Mouse (Mus musculus): ENCODE measurements around the gene Gmppa. TPM values are rescaled to one million over a fixed set of nuclear protein-coding genes. Genes with fewer than 3 reads are reported as not detected.
A peak's percentile ranks its signal among the peaks of the same experiment; 100 is the strongest.

Gmppa gene
- polyA plus RNA-seq, 1 experiment = 98.2 TPM

GRCm38 (mm10) chr1:75478916-75479634 lies 43.3 kb downstream of the Gmppa start, which contains the start of the genes Chpf and Tmem198:
TSS of gene Chpf (minus strand) at chr1:75479307.
TSS of gene Tmem198 (plus strand) at chr1:75479532.
- peak within 1 kb of the TSS; percentile 26 for H3K27ac ChIP-seq (ENCODE audit: control insufficient read depth, insufficient read depth, low read depth, low read length)
- TF ChIP-seq POLR2A (IDR thresholded peaks at IDR 0.05; ENCODE audit: control insufficient read depth, low read depth, low read length) (no peak), CTCF (IDR thresholded peaks at IDR 0.05; ENCODE audit: control insufficient read depth, insufficient read depth, insufficient replicate concordance, low read depth, low read length) (no peak)
- no peaks in the 10 kb centered on the region for H3K27me3 ChIP-seq (ENCODE audit: control insufficient read depth, insufficient read depth, low read length)
- no peaks in the 10 kb centered on the region for H3K36me3 ChIP-seq (ENCODE audit: control insufficient read depth, insufficient read depth, low read length)
- H3K4me3 ChIP-seq (ENCODE audit: control insufficient read depth, low read depth, low read length) = peak within 1 kb of the TSS; percentile 79
- peaks cover 23% of the 10 kb centered on the region for H3K4me1 ChIP-seq (ENCODE audit: control insufficient read depth, insufficient read depth, low read length)

DNA sequence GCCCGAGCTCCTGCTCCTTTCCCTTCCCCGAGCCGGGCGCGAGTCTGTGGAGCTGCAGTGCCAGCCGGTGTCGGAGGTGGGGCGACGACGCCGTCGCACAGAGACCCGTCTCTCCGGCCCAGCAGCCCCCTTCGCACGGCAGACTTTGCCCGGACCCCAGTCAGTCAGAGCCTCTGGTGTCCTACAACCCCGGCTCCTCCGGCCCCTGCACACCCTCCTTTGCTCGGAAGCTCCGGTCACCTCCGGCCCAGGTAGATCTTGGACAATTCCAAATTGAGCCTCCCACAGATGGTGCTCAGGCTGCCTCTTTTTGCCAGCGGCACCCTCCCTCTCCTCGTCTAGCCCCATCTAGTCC lies 43.9 kb downstream of the Gmppa start:
- H3K27ac ChIP-seq (ENCODE audit: control insufficient read depth, insufficient read depth, low read depth, low read length) = no peak overlapping the region
- H3K36me3 ChIP-seq (ENCODE audit: control insufficient read depth, insufficient read depth, low read length) = no peaks in the 10 kb centered on the region
- H3K27me3 ChIP-seq (ENCODE audit: control insufficient read depth, insufficient read depth, low read length) = no peaks in the 10 kb centered on the region
- peaks cover 23% of the 10 kb centered on the region for H3K4me1 ChIP-seq (ENCODE audit: control insufficient read depth, insufficient read depth, low read length)
- TF ChIP-seq CTCF (IDR thresholded peaks at IDR 0.05; ENCODE audit: control insufficient read depth, insufficient read depth, insufficient replicate concordance, low read depth, low read length) (no peak), POLR2A (IDR thresholded peaks at IDR 0.05; ENCODE audit: control insufficient read depth, low read depth, low read length) (no peak)
- peak overlapping the region; percentile 79 for H3K4me3 ChIP-seq (ENCODE audit: control insufficient read depth, low read depth, low read length)

DNA sequence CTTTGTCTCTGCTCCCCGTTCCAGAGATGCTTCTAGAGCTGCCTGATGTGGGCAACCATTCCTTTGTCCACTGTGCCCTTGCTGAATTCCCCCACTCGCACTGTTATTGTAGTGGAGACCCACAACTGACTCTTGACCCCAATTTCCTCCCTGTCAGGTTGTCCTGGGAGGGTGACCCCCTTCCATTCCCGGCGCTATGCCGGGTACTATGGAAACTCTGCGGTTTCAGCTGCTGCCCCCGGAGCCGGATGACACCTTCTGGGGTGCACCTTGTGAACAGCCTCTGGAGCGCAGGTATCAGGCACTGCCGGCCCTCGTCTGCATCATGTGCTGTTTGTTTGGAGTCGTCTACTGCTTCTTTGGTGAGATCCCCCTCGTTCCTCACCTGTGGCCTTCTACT lies 44.3 kb downstream of the Gmppa start:
- no peaks in the 10 kb centered on the region for H3K36me3 ChIP-seq (ENCODE audit: control insufficient read depth, insufficient read depth, low read length)
- no peak overlapping the region for H3K27ac ChIP-seq (ENCODE audit: control insufficient read depth, insufficient read depth, low read depth, low read length)
- no peaks in the 10 kb centered on the region for H3K27me3 ChIP-seq (ENCODE audit: control insufficient read depth, insufficient read depth, low read length)
- TF ChIP-seq POLR2A (IDR thresholded peaks at IDR 0.05; ENCODE audit: control insufficient read depth, low read depth, low read length) = no peak
- TF ChIP-seq CTCF (IDR thresholded peaks at IDR 0.05; ENCODE audit: control insufficient read depth, insufficient read depth, insufficient replicate concordance, low read depth, low read length) = no peak
- no peak overlapping the region for H3K4me3 ChIP-seq (ENCODE audit: control insufficient read depth, low read depth, low read length)
- H3K4me1 ChIP-seq (ENCODE audit: control insufficient read depth, insufficient read depth, low read length) = peaks cover 23% of the 10 kb centered on the region

- TF ChIP-seq CTCF (IDR thresholded peaks at IDR 0.05; ENCODE audit: control insufficient read depth, insufficient read depth, insufficient replicate concordance, low read depth, low read length) (no peak), POLR2A (IDR thresholded peaks at IDR 0.05; ENCODE audit: control insufficient read depth, low read depth, low read length) (no peak)
- Histone ChIP-seq H3K27ac (ENCODE audit: control insufficient read depth, insufficient read depth, low read depth, low read length) (no peak overlapping the region), H3K36me3 (ENCODE audit: control insufficient read depth, insufficient read depth, low read length) (no peaks in the 10 kb centered on the region), H3K27me3 (ENCODE audit: control insufficient read depth, insufficient read depth, low read length) (no peaks in the 10 kb centered on the region), H3K4me1 (ENCODE audit: control insufficient read depth, insufficient read depth, low read length) (peaks cover 19% of the 10 kb centered on the region), H3K4me3 (ENCODE audit: control insufficient read depth, low read depth, low read length) (no peak overlapping the region)
Observed at GRCm38 (mm10) chr1:75480735-75481134, 45.0 kb downstream of the Gmppa start.

DNA sequence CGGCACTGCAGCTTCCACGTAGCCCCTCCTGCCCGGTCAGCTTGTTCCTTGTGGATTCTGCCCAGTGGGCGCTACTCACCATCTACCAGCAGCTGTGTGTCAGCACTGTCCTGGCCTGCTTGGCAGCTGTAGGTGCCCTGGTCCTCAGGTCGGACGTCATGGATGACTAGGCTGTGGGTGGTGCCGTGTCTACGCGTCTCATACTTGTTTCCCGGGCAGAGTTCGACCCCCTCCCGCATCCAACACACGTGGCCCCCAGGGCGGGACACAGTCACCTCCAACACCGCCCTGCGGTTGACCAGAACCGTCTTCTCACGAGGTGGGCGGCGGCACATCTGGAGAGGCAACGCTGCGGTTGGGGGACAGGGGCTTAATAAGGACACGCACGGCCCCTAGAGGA lies 50.8 kb downstream of the Gmppa start:
- H3K4me1 ChIP-seq (ENCODE audit: control insufficient read depth, insufficient read depth, low read length) = peaks cover 16% of the 10 kb centered on the region
- no peak for TF ChIP-seq CTCF (IDR thresholded peaks at IDR 0.05; ENCODE audit: control insufficient read depth, insufficient read depth, insufficient replicate concordance, low read depth, low read length)
- no peak for TF ChIP-seq POLR2A (IDR thresholded peaks at IDR 0.05; ENCODE audit: control insufficient read depth, low read depth, low read length)
- H3K36me3 ChIP-seq (ENCODE audit: control insufficient read depth, insufficient read depth, low read length) = no peaks in the 10 kb centered on the region
- no peak overlapping the region for H3K4me3 ChIP-seq (ENCODE audit: control insufficient read depth, low read depth, low read length)
- no peak overlapping the region for H3K27ac ChIP-seq (ENCODE audit: control insufficient read depth, insufficient read depth, low read depth, low read length)
- H3K27me3 ChIP-seq (ENCODE audit: control insufficient read depth, insufficient read depth, low read length) = no peaks in the 10 kb centered on the region

GRCm38 (mm10) chr1:75487040-75487404 lies 51.3 kb downstream of the Gmppa start:
- Histone ChIP-seq H3K36me3 (ENCODE audit: control insufficient read depth, insufficient read depth, low read length) (no peaks in the 10 kb centered on the region), H3K27me3 (ENCODE audit: control insufficient read depth, insufficient read depth, low read length) (no peaks in the 10 kb centered on the region), H3K27ac (ENCODE audit: control insufficient read depth, insufficient read depth, low read depth, low read length) (no peak overlapping the region), H3K4me3 (ENCODE audit: control insufficient read depth, low read depth, low read length) (no peak overlapping the region; the same call in 1 of the 2 replicates), H3K4me1 (ENCODE audit: control insufficient read depth, insufficient read depth, low read length) (peaks cover 16% of the 10 kb centered on the region)
- TF ChIP-seq CTCF (IDR thresholded peaks at IDR 0.05; ENCODE audit: control insufficient read depth, insufficient read depth, insufficient replicate concordance, low read depth, low read length) (no peak), POLR2A (IDR thresholded peaks at IDR 0.05; ENCODE audit: control insufficient read depth, low read depth, low read length) (no peak)

GRCm38 (mm10) chr1:75487405-75488161 lies 51.9 kb downstream of the Gmppa start:
- Histone ChIP-seq H3K4me1 (ENCODE audit: control insufficient read depth, insufficient read depth, low read length) (peaks cover 16% of the 10 kb centered on the region), H3K27me3 (ENCODE audit: control insufficient read depth, insufficient read depth, low read length) (no peaks in the 10 kb centered on the region), H3K4me3 (ENCODE audit: control insufficient read depth, low read depth, low read length) (peak overlapping the region; percentile 61), H3K36me3 (ENCODE audit: control insufficient read depth, insufficient read depth, low read length) (no peaks in the 10 kb centered on the region), H3K27ac (ENCODE audit: control insufficient read depth, insufficient read depth, low read depth, low read length) (no peak overlapping the region)
- TF ChIP-seq CTCF (IDR thresholded peaks at IDR 0.05; ENCODE audit: control insufficient read depth, insufficient read depth, insufficient replicate concordance, low read depth, low read length) (no peak), POLR2A (IDR thresholded peaks at IDR 0.05; ENCODE audit: control insufficient read depth, low read depth, low read length) (no peak)
